Mouse (Mus musculus): ENCODE measurements at regions not wholly inside any gene's neighbourhood (a gene's known extent, or its start where the extent isn't known, plus 50 kb on each side); places are given as distances from the start of the nearest gene placed in this dataset.

DNA sequence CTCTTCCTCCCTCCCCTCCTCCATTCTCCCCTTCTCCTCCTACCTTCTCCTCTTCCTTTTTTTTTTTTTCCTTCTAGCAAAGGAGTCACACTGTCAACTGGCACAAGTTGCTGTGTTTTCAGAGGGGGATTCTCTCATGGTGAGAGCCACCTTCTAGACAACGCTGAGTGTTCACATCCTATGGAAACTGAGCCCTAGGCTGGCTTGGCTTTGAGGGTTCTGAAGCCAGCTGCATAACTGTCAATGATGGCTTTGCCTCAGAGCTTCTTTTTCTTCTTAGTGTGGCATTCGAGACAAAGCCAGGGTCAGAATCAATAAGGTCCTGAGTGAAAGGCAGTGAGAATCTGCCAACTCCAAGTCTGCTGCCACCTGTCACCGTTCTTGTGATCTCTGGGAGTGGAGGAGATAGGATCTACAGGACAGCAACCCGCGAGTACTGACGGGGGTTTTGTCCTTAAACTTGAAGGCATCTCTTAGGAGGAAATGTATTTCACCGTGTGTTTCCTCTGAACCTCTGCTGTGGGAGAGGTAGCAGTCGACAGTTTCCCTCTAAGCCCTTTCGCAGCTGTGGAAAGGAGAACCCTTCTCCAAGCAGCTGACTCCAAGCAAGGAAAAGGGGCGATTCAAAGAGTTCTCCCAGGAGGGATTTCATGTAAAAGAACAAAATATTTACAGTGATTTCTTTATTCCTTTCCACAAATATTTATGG lies 269.2 kb downstream of the Hivep2 start:
- WGBS: 72% methylated on average over 10 of the region's 10 CpGs

GRCm38 (mm10) chr10:14234005-14234602 lies 268.2 kb downstream of the Hivep2 start:
- Histone ChIP-seq H3K4me1 (ENCODE audit: control insufficient read depth, insufficient read depth, low read depth, low read length) (no peaks in the 10 kb centered on the region), H3K9me3 (ENCODE audit: control insufficient read depth, low read length) (no peaks in the 10 kb centered on the region), H3K4me2 (ENCODE audit: low read length) (no peak overlapping the region), H3K9ac (ENCODE audit: low read depth, low read length) (no peak overlapping the region), H3K4me3 (ENCODE audit: low read length) (no peak overlapping the region), H3K36me3 (ENCODE audit: control insufficient read depth, insufficient read depth, low read length) (no peaks in the 10 kb centered on the region), H3K27ac (ENCODE audit: low read depth, low read length) (no peak overlapping the region), H3K27me3 (replicated peaks; ENCODE audit: control insufficient read depth, insufficient read depth, low read length) (no peaks in the 10 kb centered on the region)
- WGBS: 41% methylated on average over 5 of the region's 5 CpGs
- no peak for ATAC-seq

More for the DNA sequence above, 269.2 kb downstream of the Hivep2 start:
- H3K9ac ChIP-seq (ENCODE audit: low read depth, low read length): no peak overlapping the region
- H3K36me3 ChIP-seq (ENCODE audit: control insufficient read depth, insufficient read depth, low read length): no peaks in the 10 kb centered on the region
- no peak for ATAC-seq
- H3K4me3 ChIP-seq (ENCODE audit: low read length): no peak overlapping the region
- no peaks in the 10 kb centered on the region for H3K27me3 ChIP-seq (replicated peaks; ENCODE audit: control insufficient read depth, insufficient read depth, low read length)
- H3K4me2 ChIP-seq (ENCODE audit: low read length): no peak overlapping the region
- H3K4me1 ChIP-seq (ENCODE audit: control insufficient read depth, insufficient read depth, low read depth, low read length): no peaks in the 10 kb centered on the region
- no peaks in the 10 kb centered on the region for H3K9me3 ChIP-seq (ENCODE audit: control insufficient read depth, low read length)
- H3K27ac ChIP-seq (ENCODE audit: low read depth, low read length): no peak overlapping the region

GRCm38 (mm10) chr10:14233335-14233734 lies 267.5 kb downstream of the Hivep2 start:
- Histone ChIP-seq H3K36me3 (ENCODE audit: control insufficient read depth, insufficient read depth, low read length) (no peaks in the 10 kb centered on the region), H3K27ac (ENCODE audit: low read depth, low read length) (no peak overlapping the region), H3K4me1 (ENCODE audit: control insufficient read depth, insufficient read depth, low read depth, low read length) (no peaks in the 10 kb centered on the region), H3K4me3 (ENCODE audit: low read length) (no peak overlapping the region), H3K27me3 (replicated peaks; ENCODE audit: control insufficient read depth, insufficient read depth, low read length) (no peaks in the 10 kb centered on the region), H3K9me3 (ENCODE audit: control insufficient read depth, low read length) (no peaks in the 10 kb centered on the region), H3K9ac (ENCODE audit: low read depth, low read length) (no peak overlapping the region), H3K4me2 (ENCODE audit: low read length) (no peak overlapping the region)
- no peak for ATAC-seq
- 73% methylated on average over 3 of the region's 3 CpGs for WGBS

- Histone ChIP-seq H3K9ac (ENCODE audit: low read depth, low read length) (no peak overlapping the region), H3K9me3 (ENCODE audit: control insufficient read depth, low read length) (no peaks in the 10 kb centered on the region), H3K27ac (ENCODE audit: low read depth, low read length) (no peak overlapping the region), H3K4me1 (ENCODE audit: control insufficient read depth, insufficient read depth, low read depth, low read length) (no peaks in the 10 kb centered on the region), H3K27me3 (replicated peaks; ENCODE audit: control insufficient read depth, insufficient read depth, low read length) (no peaks in the 10 kb centered on the region), H3K4me2 (ENCODE audit: low read length) (no peak overlapping the region), H3K36me3 (ENCODE audit: control insufficient read depth, insufficient read depth, low read length) (no peaks in the 10 kb centered on the region), H3K4me3 (ENCODE audit: low read length) (no peak overlapping the region)
- 81% methylated on average over 1 of the region's 1 CpGs for WGBS
- no peak for ATAC-seq
These were observed 265.6 kb downstream of the Hivep2 start for GRCm38 (mm10) chr10:14231464-14231863.

DNA sequence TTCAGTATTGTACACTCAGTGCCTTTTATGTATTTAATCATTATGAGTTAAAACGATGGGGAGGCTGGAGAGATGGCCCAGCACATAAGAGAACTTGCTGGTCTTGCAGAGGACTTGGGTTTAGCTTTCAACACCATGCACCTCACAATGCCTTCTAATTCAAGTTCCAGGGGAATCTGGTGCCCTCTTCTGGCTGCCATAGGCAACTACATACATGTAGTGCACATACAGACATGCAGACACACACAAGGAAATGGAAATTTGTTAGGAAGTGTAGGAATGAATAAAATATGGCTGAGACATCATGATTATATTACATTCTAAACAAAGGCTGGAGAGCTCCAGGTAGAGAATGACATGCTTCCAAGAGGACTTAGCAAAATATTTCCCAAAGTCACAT lies 251.4 kb downstream of the Hivep2 start:
- ATAC-seq: no peak
- no peaks in the 10 kb centered on the region for H3K36me3 ChIP-seq (ENCODE audit: control insufficient read depth, insufficient read depth, low read length)
- WGBS: 86% methylated on average over 1 of the region's 1 CpGs
- no peaks in the 10 kb centered on the region for H3K9me3 ChIP-seq (ENCODE audit: control insufficient read depth, low read length)
- no peaks in the 10 kb centered on the region for H3K4me1 ChIP-seq (ENCODE audit: control insufficient read depth, insufficient read depth, low read depth, low read length)
- H3K27me3 ChIP-seq (replicated peaks; ENCODE audit: control insufficient read depth, insufficient read depth, low read length): no peaks in the 10 kb centered on the region
- no peak overlapping the region for H3K4me2 ChIP-seq (ENCODE audit: low read length)
- H3K4me3 ChIP-seq (ENCODE audit: low read length): no peak overlapping the region
- no peak overlapping the region for H3K27ac ChIP-seq (ENCODE audit: low read depth, low read length)
- no peak overlapping the region for H3K9ac ChIP-seq (ENCODE audit: low read depth, low read length)

GRCm38 (mm10) chr10:14216191-14216992 lies 250.5 kb downstream of the Hivep2 start:
- Histone ChIP-seq H3K27ac (ENCODE audit: low read depth, low read length) (no peak overlapping the region), H3K4me2 (ENCODE audit: low read length) (no peak overlapping the region), H3K36me3 (ENCODE audit: control insufficient read depth, insufficient read depth, low read length) (no peaks in the 10 kb centered on the region), H3K9ac (ENCODE audit: low read depth, low read length) (no peak overlapping the region), H3K27me3 (replicated peaks; ENCODE audit: control insufficient read depth, insufficient read depth, low read length) (no peaks in the 10 kb centered on the region), H3K4me1 (ENCODE audit: control insufficient read depth, insufficient read depth, low read depth, low read length) (no peaks in the 10 kb centered on the region), H3K9me3 (ENCODE audit: control insufficient read depth, low read length) (no peaks in the 10 kb centered on the region), H3K4me3 (ENCODE audit: low read length) (no peak overlapping the region)
- 0 out of 2 replicates have a peak, but pooled peaks have one; percentile 17 for ATAC-seq
- WGBS: 80% methylated on average over 10 of the region's 10 CpGs

- Histone ChIP-seq H3K4me3 (ENCODE audit: low read length) (no peak overlapping the region), H3K4me2 (ENCODE audit: low read length) (no peak overlapping the region), H3K9ac (ENCODE audit: low read depth, low read length) (no peak overlapping the region), H3K36me3 (ENCODE audit: control insufficient read depth, insufficient read depth, low read length) (no peaks in the 10 kb centered on the region), H3K4me1 (ENCODE audit: control insufficient read depth, insufficient read depth, low read depth, low read length) (no peaks in the 10 kb centered on the region), H3K27me3 (replicated peaks; ENCODE audit: control insufficient read depth, insufficient read depth, low read length) (no peaks in the 10 kb centered on the region), H3K27ac (ENCODE audit: low read depth, low read length) (no peak overlapping the region), H3K9me3 (ENCODE audit: control insufficient read depth, low read length) (no peaks in the 10 kb centered on the region)
- 82% methylated on average over 4 of the region's 4 CpGs for WGBS
- ATAC-seq: no peak
These were observed 249.6 kb downstream of the Hivep2 start for GRCm38 (mm10) chr10:14215512-14215911.

DNA sequence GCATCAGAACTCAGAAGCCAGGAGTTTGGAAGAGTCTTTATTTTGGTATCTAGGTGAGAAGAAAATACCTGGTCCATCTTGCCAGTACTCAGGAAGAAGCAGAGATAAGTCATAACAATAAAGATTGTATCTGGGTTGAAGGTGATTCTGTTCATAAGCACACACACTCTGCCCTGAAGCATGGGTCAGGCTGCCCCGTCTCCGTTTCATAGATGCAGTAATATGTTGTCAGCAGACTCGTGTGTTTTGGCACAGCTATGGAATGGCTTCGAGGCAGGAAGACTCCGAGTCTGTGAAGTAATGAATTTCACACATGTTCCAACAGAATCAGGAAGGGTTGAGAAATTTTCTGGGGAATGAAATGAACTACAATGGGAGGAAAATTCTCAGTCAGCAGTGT lies 247.7 kb downstream of the Hivep2 start:
- H3K9ac ChIP-seq (ENCODE audit: low read depth, low read length): no peak overlapping the region
- H3K27me3 ChIP-seq (replicated peaks; ENCODE audit: control insufficient read depth, insufficient read depth, low read length): no peaks in the 10 kb centered on the region
- H3K4me3 ChIP-seq (ENCODE audit: low read length): no peak overlapping the region
- H3K36me3 ChIP-seq (ENCODE audit: control insufficient read depth, insufficient read depth, low read length): no peaks in the 10 kb centered on the region
- H3K27ac ChIP-seq (ENCODE audit: low read depth, low read length): no peak overlapping the region
- no peak overlapping the region for H3K4me2 ChIP-seq (ENCODE audit: low read length)
- ATAC-seq: no peak
- 84% methylated on average over 5 of the region's 5 CpGs for WGBS
- H3K4me1 ChIP-seq (ENCODE audit: control insufficient read depth, insufficient read depth, low read depth, low read length): no peaks in the 10 kb centered on the region
- H3K9me3 ChIP-seq (ENCODE audit: control insufficient read depth, low read length): no peaks in the 10 kb centered on the region

DNA sequence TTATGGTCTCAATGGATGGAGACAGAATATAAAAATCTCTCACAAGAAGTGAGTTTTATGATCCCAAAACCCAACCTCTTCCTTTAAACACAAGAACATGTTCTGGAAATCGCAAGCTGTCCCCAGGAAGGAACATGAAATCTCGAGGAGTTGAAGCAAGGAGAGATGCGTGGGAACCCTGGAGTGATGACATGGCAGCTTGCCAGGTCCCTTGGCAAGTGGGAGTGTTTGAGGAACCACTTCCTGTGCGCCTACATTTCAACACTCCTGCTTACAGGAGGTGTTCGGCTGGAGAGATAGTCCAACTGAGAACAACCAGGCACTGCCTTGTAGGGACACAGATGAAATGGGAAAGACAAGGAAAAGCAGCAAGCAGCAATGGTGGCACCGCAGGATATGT lies 246.1 kb downstream of the Hivep2 start:
- no peak for ATAC-seq
- H3K4me3 ChIP-seq (ENCODE audit: low read length): no peak overlapping the region
- no peak overlapping the region for H3K27ac ChIP-seq (ENCODE audit: low read depth, low read length)
- H3K36me3 ChIP-seq (ENCODE audit: control insufficient read depth, insufficient read depth, low read length): no peaks in the 10 kb centered on the region
- H3K9me3 ChIP-seq (ENCODE audit: control insufficient read depth, low read length): no peaks in the 10 kb centered on the region
- no peaks in the 10 kb centered on the region for H3K27me3 ChIP-seq (replicated peaks; ENCODE audit: control insufficient read depth, insufficient read depth, low read length)
- no peak overlapping the region for H3K4me2 ChIP-seq (ENCODE audit: low read length)
- H3K4me1 ChIP-seq (ENCODE audit: control insufficient read depth, insufficient read depth, low read depth, low read length): no peaks in the 10 kb centered on the region
- no peak overlapping the region for H3K9ac ChIP-seq (ENCODE audit: low read depth, low read length)
- whole genome bisulfite sequencing: 69% methylated on average over 6 of the region's 6 CpGs
